Mouse (Mus musculus) gastrocnemius, adult 2 months (tissue): Measurements from ENCODE around the gene Dtx3. TPM values are rescaled to one million over a fixed set of nuclear protein-coding genes. Genes with fewer than 3 reads are reported as not detected.

ENCODE experiments used
- DNase-seq: peaks from one replicate; pipeline ENCODE4 v3.0.0; 2022
- H3K27ac ChIP-seq: fragments of 200-600 bp; 2 replicates; pipeline ENCODE4 v1.8.1; 2022; ENCODE audit warnings: mild to moderate bottlenecking
- H3K4me3 ChIP-seq: fragments of 200-600 bp; 2 replicates; pipeline ENCODE4 v1.8.1; 2022; ENCODE audit warnings: mild to moderate bottlenecking, moderate library complexity
- CTCF ChIP-seq: fragments of 200-600 bp; IDR thresholded peaks from 2 replicates; pipeline ENCODE4 v1.8.1; 2022; ENCODE audit warnings: antibody characterized with exemption, mild to moderate bottlenecking, moderate library complexity
- intact Hi-C: fragments of 180-260 bp; cut with DNase I; formaldehyde crosslinking; loops from one replicate; pipeline ENCODE4 v1.15.1; 2025
- total RNA-seq, 2 experiments: library from RNA; stranded (reverse); gene quantifications; 2 replicates each; pipeline ENCODE4 v1.2.3; 2021

Gene Dtx3
- total RNA-seq, 2 experiments from 2014 or later = 20.8 to 25.6 TPM

DNA sequence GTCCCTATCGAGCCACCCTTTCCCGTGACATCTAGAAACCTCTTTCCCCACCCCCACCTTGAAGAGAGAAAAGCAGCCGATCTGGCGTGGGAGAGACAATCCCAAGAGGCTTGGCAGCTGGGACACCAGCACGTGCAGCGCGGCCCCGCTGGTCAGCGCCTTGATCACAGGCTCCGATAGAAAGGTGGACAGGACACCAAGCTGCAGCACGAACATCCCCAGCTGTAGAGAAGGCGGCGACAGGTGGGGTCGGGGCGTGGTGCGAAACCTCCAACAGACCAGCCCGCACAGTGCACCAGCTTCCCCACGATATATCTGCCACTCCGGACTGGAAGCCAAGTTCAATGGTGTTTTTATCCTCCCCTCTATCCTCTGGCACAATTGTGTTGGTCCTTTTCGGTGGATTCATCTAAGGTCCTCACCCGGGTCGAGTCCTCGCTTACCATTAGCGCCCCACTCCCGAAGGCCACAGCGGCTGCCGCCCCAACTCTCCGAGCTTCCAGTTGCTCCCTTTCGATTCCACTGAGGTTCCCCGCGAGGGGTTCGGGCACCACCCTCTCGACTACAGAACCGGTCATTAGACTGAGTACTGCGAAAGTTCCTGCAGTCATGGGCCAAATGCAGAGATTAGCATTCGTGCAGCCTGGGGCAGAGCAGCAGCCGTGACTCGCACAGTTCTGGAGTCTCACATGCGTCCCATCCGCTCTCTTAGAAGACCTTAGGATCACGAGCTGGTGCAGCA, 17.1 kb downstream of the Dtx3 start:
- DNase-seq = peak; percentile 21
- H3K27ac ChIP-seq = peak overlapping the region; percentile 62; the same call in 1 of the 2 replicates
- TF ChIP-seq CTCF = no peak
- H3K4me3 ChIP-seq = peak overlapping the region; percentile 73
- intact Hi-C loops = loop anchor here (5.0 to 10.0 kb wide), 2 partner anchors 34 to 156 kb away; partner anchors contain the start of gene Pip4k2c

GRCm38 (mm10) chr10:127177719-127178118, 17.8 kb downstream of the Dtx3 start:
- peak; percentile 88 for TF ChIP-seq CTCF
- DNase-seq = peak; percentile 79
- intact Hi-C loops = loop anchor here (1.0 to 10.0 kb wide), 3 partner anchors 35 to 157 kb away; partner anchors contain the start of gene Pip4k2c
- H3K4me3 ChIP-seq = peak overlapping the region; percentile 73
- H3K27ac ChIP-seq = peak overlapping the region; percentile 62

GRCm38 (mm10) chr10:127177235-127177634, 18.3 kb downstream of the Dtx3 start:
- TF ChIP-seq CTCF = no peak
- intact Hi-C loops = loop anchor here (1.0 to 10.0 kb wide), 3 partner anchors 35 to 158 kb away; partner anchors contain the start of gene Pip4k2c
- no peak for DNase-seq
- H3K27ac ChIP-seq = no peak overlapping the region
- no peak overlapping the region; the same call in 1 of the 2 replicates for H3K4me3 ChIP-seq

- no peak for TF ChIP-seq CTCF
- H3K27ac ChIP-seq = no peak overlapping the region
- no peak for DNase-seq
- H3K4me3 ChIP-seq = no peak overlapping the region
- intact Hi-C loops = loop anchor here (1.0 to 10.0 kb wide), 3 partner anchors 36 to 158 kb away; partner anchors contain the start of gene Pip4k2c
These were observed 18.8 kb downstream of the Dtx3 start for GRCm38 (mm10) chr10:127176756-127177155.

DNA sequence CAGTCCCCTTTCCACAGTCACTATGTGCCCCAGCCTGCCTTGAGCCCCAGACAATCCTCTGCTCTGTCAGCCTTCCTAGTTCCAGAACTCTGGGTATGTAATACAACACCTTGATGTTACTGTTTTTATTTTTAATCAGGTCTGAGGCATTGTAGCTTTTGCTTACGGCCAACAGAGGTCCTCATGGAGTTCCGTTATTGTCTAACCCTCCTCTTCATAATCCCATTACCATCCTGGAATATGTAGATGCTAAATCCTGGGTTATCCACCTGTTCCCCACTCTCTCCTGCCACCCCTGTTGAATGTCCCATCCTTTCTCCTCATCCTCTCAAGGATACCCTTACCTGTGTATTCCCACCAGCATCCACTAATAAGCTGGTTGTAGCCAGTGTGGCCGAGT, 19.3 kb downstream of the Dtx3 start:
- no peak overlapping the region for H3K4me3 ChIP-seq
- intact Hi-C loops = loop anchor here (5.0 to 10.0 kb wide), 2 partner anchors 36 to 159 kb away; partner anchors contain the start of gene Pip4k2c
- H3K27ac ChIP-seq = no peak overlapping the region
- no peak for TF ChIP-seq CTCF
- DNase-seq = no peak

DNA sequence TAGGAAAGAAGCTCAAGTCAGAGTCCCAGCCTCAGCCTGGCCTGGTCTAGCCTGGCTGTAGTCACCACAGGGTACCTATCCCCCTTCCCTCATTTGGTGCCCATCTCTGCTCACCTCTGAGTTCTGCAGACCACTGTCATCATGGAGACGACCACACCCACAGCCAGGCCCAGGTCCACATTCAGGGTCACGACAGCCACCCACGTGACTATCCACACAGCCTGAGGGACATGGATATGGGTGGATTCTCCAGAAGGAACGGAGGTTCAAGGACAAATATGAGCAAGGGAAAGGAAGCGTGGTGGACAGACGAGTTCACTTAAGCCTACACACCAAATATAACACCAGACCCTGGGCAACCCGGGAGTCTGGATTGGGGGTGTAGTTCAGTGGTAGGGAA, 21.4 kb downstream of the Dtx3 start:
- TF ChIP-seq CTCF = no peak
- Histone ChIP-seq H3K27ac (no peak overlapping the region), H3K4me3 (no peak overlapping the region)
- DNase-seq = no peak
- intact Hi-C loops = loop anchor here (10.0 kb wide), 1 partner anchor 161 kb away; no protein-coding TSS in a partner anchor

DNA sequence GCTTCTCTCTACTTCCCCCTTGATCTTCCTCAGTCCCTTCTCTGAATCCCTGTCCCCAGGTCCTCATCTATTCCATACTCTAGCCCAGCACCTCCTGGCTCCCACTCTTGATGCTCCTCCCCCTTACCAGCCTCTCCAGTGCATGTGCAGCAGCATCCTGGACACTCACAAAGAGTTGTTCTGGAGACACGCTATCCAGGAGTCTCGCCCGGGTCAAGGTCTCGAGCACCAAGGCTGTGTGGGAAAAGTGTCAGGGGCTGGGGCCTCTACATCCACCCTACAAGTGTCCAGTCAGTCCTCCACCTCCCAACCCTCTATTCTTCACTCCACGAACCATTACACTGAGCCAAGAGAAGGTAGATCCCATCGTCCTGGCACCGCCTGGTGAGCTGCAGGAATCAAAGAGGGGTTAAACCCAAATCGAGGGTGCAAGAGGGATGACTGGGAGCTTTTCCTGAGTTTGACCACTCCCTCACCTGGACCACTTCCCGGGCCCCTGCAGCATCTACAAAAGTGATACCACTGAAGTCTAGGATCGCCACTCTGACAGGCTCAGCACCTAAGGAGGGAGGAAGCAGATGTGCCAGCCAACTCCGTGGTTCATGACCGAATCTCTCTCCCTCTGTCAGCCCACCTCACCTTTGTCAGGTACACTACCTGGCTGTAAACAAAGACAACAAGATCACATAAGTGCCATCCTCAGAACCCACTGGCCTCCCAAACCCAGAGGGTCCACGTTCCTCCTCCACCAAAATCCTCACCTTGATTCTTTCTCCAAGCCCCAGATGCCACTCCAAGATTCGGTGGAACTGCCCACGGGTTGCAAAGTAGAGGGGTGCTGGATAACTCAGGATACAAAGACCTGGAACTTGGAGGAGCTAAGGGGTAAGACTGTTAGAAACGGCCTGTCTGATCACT, 22.1 kb downstream of the Dtx3 start:
- DNase-seq = no peak
- Histone ChIP-seq H3K4me3 (no peak overlapping the region), H3K27ac (no peak overlapping the region)
- no peak for TF ChIP-seq CTCF
- intact Hi-C loops = loop anchor here (10.0 kb wide), 1 partner anchor 161 kb away; no protein-coding TSS in a partner anchor

GRCm38 (mm10) chr10:127171631-127172200, 23.8 kb downstream of the Dtx3 start:
- no peak for DNase-seq
- no peak for TF ChIP-seq CTCF
- H3K4me3 ChIP-seq = no peak overlapping the region
- intact Hi-C loops = loop anchor here (10.0 kb wide), 1 partner anchor 163 kb away; no protein-coding TSS in a partner anchor
- H3K27ac ChIP-seq = no peak overlapping the region

DNA sequence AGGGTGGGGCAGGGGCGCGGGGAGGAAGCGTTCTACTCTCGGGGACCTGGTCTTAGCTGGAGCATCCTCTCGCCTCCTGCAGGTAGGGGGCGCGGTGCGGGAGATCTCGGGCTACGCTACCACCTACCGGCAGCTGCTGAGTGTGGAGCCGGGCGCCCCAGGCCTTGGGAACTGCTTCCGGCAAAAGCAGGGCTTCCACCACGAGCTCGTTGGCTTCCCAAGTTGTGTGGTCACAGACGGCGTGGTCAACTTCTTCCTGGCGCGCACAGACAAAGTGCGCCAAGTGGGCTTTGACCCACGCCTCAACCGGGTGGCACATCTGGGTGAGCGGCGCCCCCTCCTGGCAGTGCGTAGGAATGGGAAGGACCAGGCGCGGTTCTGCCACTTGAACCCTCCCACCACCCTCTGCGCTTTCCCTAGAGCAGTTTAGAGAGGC, 24.7 kb downstream of the Dtx3 start:
- DNase-seq = peak; percentile 75
- peak; percentile 78 for TF ChIP-seq CTCF
- Histone ChIP-seq H3K4me3 (peak overlapping the region; percentile 70), H3K27ac (no peak overlapping the region)
- intact Hi-C loops = loop anchor here (10.0 kb wide), 1 partner anchor 164 kb away; no protein-coding TSS in a partner anchor

GRCm38 (mm10) chr10:127170002-127170401, 25.5 kb downstream of the Dtx3 start:
- TF ChIP-seq CTCF = peak; percentile 27; the same call in 1 of the 2 replicates
- Histone ChIP-seq H3K27ac (no peak overlapping the region), H3K4me3 (peak overlapping the region; percentile 70; the same call in 1 of the 2 replicates)
- DNase-seq = no peak
- intact Hi-C loops = loop anchor here (10.0 kb wide), 1 partner anchor 165 kb away; no protein-coding TSS in a partner anchor

DNA sequence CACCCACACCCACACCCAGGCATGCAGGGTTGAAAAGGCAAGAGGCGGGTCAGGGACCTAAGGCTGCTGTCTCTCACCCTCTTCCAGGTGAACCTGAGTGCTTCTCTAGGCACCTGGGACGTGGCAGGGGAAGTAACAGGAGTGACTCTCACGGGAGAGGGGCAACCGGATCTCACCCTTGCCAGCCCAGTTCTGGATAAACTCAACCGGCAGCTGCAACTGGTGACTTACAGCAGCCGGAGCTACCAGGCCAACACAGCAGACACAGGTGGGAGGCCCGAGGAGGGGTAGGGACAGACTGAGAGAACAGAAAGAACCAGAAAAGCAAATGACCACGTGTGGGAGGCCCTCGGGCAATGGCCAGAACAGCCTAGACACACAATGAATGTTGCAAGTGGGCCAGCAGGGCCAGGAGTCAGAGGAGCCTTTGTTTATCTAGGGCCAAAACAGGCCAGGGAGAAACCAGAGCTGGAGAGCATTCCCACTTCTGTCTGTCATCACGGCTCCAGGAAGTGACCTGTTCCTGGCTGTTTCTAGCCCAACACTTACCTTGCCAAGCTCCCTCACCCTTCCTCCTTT, 27.8 kb downstream of the Dtx3 start:
- intact Hi-C loops = loop anchor here (5.0 kb wide), 1 partner anchor 45 kb away; the partner anchor contains the start of gene Os9
- TF ChIP-seq CTCF = no peak
- Histone ChIP-seq H3K27ac (no peak overlapping the region), H3K4me3 (no peak overlapping the region)
- DNase-seq = no peak
